Mouse (Mus musculus): ENCODE measurements at regions not wholly inside any gene's neighbourhood (a gene's known extent, or its start where the extent isn't known, plus 50 kb on each side); places are given as distances from the start of the nearest gene placed in this dataset.

DNA sequence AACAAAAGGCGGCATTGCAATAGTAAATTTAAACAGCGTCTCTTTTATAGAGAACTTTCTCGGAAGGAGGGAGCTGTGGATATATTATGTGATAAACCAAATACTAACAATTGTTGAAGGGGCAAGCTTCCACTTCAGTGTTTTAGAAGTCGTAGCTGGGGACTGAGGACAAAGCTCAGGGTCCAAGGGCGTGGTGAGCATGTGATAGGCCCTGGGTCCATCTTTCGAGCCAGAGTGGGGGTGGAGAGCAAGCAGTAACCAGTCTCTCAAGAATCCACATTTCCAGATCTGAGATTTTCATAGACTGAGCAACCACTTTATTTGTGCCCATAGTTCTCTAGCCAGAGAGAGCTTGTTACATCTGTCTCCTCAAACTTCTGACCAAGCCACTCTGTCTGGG is 356.1 kb downstream of the Fgf9 start:
- TF ChIP-seq CTCF (IDR thresholded peaks at IDR 0.05; ENCODE audit: low read depth), result no peak
- Histone ChIP-seq H3K9me3 (replicated peaks; ENCODE audit: low read length) (no peaks in the 10 kb centered on the region), H3K4me2 (ENCODE audit: low read length) (no peak overlapping the region), H3K9ac (ENCODE audit: low read depth, low read length) (no peak overlapping the region), H3K36me3 (ENCODE audit: insufficient read depth, low read length) (no peaks in the 10 kb centered on the region), H3K27me3 (ENCODE audit: insufficient read depth, low read length) (no peaks in the 10 kb centered on the region), H3K27ac (no peak overlapping the region), H3K4me1 (replicated peaks; ENCODE audit: insufficient read depth, low read length) (no peaks in the 10 kb centered on the region), H3K4me3 (replicated peaks; ENCODE audit: low read depth, low read length) (no peak overlapping the region)
- ATAC-seq (replicated peaks; ENCODE audit: low FRiP score, low read depth), result no peak
- WGBS, result 74% methylated on average over 6 of the region's 6 CpGs
- no peak for DNase-seq (ENCODE audit: low spot score)

DNA sequence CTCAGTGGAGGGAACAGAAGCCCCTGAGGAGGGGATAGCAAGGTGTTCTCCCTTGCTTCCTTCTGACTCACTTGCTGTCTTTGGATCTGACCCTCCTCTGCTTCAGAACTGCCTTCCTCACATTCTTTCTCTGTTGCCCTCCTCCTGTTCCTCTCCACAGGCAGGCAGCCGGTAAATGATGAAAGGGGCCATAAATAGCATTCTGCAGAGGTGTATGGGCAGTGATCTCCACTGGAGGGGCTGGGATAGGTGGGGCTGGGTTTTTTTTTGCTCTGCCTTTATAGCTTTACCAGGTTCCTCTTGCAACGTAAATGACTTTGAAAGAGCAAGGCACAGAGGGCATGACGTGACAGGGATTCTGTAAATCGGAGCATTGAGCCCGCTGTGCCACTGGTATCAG is 351.6 kb downstream of the Fgf9 start:
- no peaks in the 10 kb centered on the region for H3K36me3 ChIP-seq (ENCODE audit: insufficient read depth, low read length)
- no peak overlapping the region for H3K27ac ChIP-seq
- no peak for ATAC-seq (replicated peaks; ENCODE audit: low FRiP score, low read depth)
- no peak overlapping the region for H3K9ac ChIP-seq (ENCODE audit: low read depth, low read length)
- no peaks in the 10 kb centered on the region for H3K27me3 ChIP-seq (ENCODE audit: insufficient read depth, low read length)
- WGBS, result 54% methylated on average over 5 of the region's 5 CpGs
- DNase-seq (ENCODE audit: low spot score), result no peak
- TF ChIP-seq CTCF (IDR thresholded peaks at IDR 0.05; ENCODE audit: low read depth), result no peak
- H3K4me2 ChIP-seq (ENCODE audit: low read length), result no peak overlapping the region
- H3K4me1 ChIP-seq (replicated peaks; ENCODE audit: insufficient read depth, low read length), result no peaks in the 10 kb centered on the region
- H3K4me3 ChIP-seq (replicated peaks; ENCODE audit: low read depth, low read length), result no peak overlapping the region
- H3K9me3 ChIP-seq (replicated peaks; ENCODE audit: low read length), result no peaks in the 10 kb centered on the region

DNA sequence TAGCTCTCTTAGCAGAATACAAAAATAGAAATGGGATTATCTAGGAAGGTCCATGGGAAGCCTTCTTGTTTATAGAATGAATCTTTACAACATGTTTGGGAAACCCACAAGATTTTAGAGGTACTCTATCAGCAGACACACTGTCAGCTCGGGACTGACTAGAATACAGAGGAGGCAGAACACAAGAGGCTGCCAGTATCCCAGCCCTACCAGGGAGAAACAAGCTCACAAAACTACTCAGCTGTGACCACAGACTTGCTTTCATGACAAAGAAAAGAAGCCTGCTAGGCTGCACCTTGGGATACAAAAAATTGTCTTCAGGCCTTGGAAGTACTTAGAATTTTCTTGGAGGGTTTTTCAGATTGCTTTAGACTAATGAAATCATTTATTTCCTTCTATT is 347.2 kb downstream of the Fgf9 start:
- no peaks in the 10 kb centered on the region for H3K9me3 ChIP-seq (replicated peaks; ENCODE audit: low read length)
- H3K9ac ChIP-seq (ENCODE audit: low read depth, low read length), result no peak overlapping the region
- ATAC-seq (replicated peaks; ENCODE audit: low FRiP score, low read depth) (no peak), DNase-seq (ENCODE audit: low spot score) (no peak)
- H3K36me3 ChIP-seq (ENCODE audit: insufficient read depth, low read length), result no peaks in the 10 kb centered on the region
- no peaks in the 10 kb centered on the region for H3K4me1 ChIP-seq (replicated peaks; ENCODE audit: insufficient read depth, low read length)
- H3K4me2 ChIP-seq (ENCODE audit: low read length), result no peak overlapping the region
- no peaks in the 10 kb centered on the region for H3K27me3 ChIP-seq (ENCODE audit: insufficient read depth, low read length)
- H3K4me3 ChIP-seq (replicated peaks; ENCODE audit: low read depth, low read length), result no peak overlapping the region
- WGBS, result 47% methylated on average over 1 of the region's 1 CpGs
- H3K27ac ChIP-seq, result no peak overlapping the region
- TF ChIP-seq CTCF (IDR thresholded peaks at IDR 0.05; ENCODE audit: low read depth), result no peak

DNA sequence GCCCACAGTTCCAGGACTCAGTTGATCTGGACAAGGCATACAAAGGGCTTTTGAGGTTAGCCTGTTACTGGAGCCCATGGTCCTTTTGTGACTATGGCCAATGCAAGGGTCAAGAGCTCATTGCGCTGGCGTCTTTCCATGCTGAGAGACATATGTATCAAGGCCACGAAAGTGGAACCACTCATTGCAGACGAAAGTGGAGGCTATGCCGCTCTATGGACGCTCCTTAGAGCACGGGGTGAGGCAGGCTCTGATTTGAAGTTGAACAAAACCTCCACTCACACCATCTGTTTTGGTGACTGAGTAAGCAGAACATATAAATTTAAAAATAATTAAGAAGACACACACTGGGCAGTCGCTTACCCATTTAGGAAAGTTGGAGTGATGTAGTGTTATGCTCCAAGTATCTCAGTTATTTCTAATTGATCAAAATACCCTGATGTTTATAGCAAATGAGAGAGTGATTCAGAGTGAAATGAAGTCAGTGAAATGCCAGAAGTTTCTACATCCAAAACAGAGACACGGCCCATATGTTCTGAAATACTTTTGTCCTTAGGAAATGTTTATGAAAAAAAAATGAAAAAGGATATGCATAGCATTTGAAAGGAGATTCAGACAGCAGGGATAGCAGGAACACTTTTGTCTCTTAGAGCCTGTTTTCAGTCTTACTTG is 321.8 kb downstream of the Fgf9 start:
- H3K4me3 ChIP-seq (replicated peaks; ENCODE audit: low read depth, low read length), result no peak overlapping the region
- WGBS, result 87% methylated on average over 9 of the region's 9 CpGs
- H3K9ac ChIP-seq (ENCODE audit: low read depth, low read length), result no peak overlapping the region
- ATAC-seq (replicated peaks; ENCODE audit: low FRiP score, low read depth) (no peak), DNase-seq (ENCODE audit: low spot score) (peak; percentile 40)
- H3K27ac ChIP-seq, result no peak overlapping the region
- no peak overlapping the region for H3K4me2 ChIP-seq (ENCODE audit: low read length)
- no peaks in the 10 kb centered on the region for H3K27me3 ChIP-seq (ENCODE audit: insufficient read depth, low read length)
- no peaks in the 10 kb centered on the region for H3K9me3 ChIP-seq (replicated peaks; ENCODE audit: low read length)
- H3K36me3 ChIP-seq (ENCODE audit: insufficient read depth, low read length), result no peaks in the 10 kb centered on the region
- no peak for TF ChIP-seq CTCF (IDR thresholded peaks at IDR 0.05; ENCODE audit: low read depth)
- no peaks in the 10 kb centered on the region for H3K4me1 ChIP-seq (replicated peaks; ENCODE audit: insufficient read depth, low read length)

DNA sequence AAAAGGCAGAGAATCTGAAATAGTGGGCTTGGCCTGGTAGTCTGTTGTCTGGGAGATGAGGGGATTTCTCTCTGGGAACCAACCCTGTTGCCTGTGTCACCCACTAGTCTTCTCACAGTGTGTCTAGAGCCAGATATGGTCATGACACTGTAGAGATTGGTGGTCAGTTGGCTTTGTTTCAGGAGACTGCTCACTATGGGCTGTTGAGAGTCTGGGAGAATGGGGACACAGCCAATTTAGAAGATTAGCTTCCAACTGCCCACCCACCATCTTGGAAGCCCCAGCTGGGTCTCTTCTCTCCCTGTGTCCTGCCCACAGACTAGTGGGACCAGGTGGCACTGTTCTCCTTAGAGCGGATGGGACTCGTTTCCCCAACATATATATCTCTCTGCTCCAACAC is 320.4 kb downstream of the Fgf9 start:
- H3K27me3 ChIP-seq (ENCODE audit: insufficient read depth, low read length), result no peaks in the 10 kb centered on the region
- H3K9me3 ChIP-seq (replicated peaks; ENCODE audit: low read length), result no peaks in the 10 kb centered on the region
- no peak overlapping the region for H3K4me2 ChIP-seq (ENCODE audit: low read length)
- H3K27ac ChIP-seq, result no peak overlapping the region
- ATAC-seq (replicated peaks; ENCODE audit: low FRiP score, low read depth) (no peak), DNase-seq (ENCODE audit: low spot score) (no peak)
- no peak overlapping the region for H3K9ac ChIP-seq (ENCODE audit: low read depth, low read length)
- H3K4me1 ChIP-seq (replicated peaks; ENCODE audit: insufficient read depth, low read length), result no peaks in the 10 kb centered on the region
- no peaks in the 10 kb centered on the region for H3K36me3 ChIP-seq (ENCODE audit: insufficient read depth, low read length)
- TF ChIP-seq CTCF (IDR thresholded peaks at IDR 0.05; ENCODE audit: low read depth), result no peak
- no peak overlapping the region for H3K4me3 ChIP-seq (replicated peaks; ENCODE audit: low read depth, low read length)
- 97% methylated on average over 2 of the region's 2 CpGs for WGBS

DNA sequence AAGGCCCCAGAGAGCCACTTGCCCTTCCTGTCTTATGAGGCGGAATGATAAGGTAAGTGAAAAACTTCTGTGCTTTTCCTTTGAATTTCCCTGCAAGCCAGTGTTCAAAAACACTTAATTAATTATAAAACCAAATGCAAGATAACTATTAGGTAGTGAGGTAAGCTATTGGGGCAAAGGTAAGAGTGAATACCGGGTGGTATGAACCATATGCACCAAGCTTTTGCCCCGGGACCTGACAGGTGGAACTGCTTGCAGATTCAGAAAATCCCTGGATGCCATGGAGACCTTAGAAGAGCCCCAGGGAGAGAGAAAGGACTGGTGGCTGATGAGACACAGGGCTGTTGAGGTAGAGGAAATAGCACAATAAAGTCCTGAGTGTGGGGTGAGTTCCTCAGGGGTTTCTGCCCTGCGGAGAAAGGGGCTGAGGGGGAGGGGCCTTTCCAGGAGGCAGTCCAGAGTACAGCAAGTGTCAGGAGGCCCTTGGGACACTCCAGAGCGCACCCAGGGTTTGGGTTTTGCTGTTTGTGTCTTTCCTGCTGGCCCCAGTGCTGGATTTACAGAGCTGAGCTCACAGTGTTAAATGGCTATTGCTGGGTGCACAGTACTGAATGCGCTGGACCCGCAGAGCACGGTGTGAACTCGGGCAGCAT is 317.1 kb downstream of the Fgf9 start:
- WGBS, result 75% methylated on average over 9 of the region's 9 CpGs
- H3K4me1 ChIP-seq (replicated peaks; ENCODE audit: insufficient read depth, low read length), result no peaks in the 10 kb centered on the region
- H3K36me3 ChIP-seq (ENCODE audit: insufficient read depth, low read length), result no peaks in the 10 kb centered on the region
- ATAC-seq (replicated peaks; ENCODE audit: low FRiP score, low read depth), result peak; percentile 84
- H3K4me3 ChIP-seq (replicated peaks; ENCODE audit: low read depth, low read length), result no peak overlapping the region
- DNase-seq (ENCODE audit: low spot score), result no peak
- TF ChIP-seq CTCF (IDR thresholded peaks at IDR 0.05; ENCODE audit: low read depth), result no peak
- no peaks in the 10 kb centered on the region for H3K27me3 ChIP-seq (ENCODE audit: insufficient read depth, low read length)
- H3K9ac ChIP-seq (ENCODE audit: low read depth, low read length), result no peak overlapping the region
- no peaks in the 10 kb centered on the region for H3K9me3 ChIP-seq (replicated peaks; ENCODE audit: low read length)
- peak overlapping the region; percentile 57 for H3K27ac ChIP-seq
- no peak overlapping the region for H3K4me2 ChIP-seq (ENCODE audit: low read length)

DNA sequence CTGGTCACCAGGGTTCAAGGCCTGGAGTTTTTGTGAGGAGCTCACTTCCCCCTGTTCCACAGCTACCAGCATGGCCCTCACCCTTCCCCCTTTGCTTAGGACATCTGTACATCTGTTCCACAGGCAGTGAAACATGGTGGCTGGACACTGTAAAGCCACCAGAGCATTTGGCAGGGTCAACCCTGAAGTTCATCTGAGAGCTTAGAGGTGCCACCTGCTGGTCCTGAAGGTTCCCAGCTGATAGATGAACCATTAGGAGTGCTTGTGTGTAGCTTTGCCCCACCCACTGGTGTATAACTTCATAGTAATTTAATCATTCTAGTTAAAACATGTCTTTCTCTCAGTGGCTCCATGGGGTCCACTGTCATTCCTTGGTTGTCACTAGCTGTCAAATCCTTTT is 304.7 kb downstream of the Fgf9 start:
- Histone ChIP-seq H3K9ac (ENCODE audit: low read depth, low read length) (no peak overlapping the region), H3K27ac (no peak overlapping the region), H3K4me3 (replicated peaks; ENCODE audit: low read depth, low read length) (no peak overlapping the region), H3K4me2 (ENCODE audit: low read length) (no peak overlapping the region), H3K9me3 (replicated peaks; ENCODE audit: low read length) (no peaks in the 10 kb centered on the region), H3K4me1 (replicated peaks; ENCODE audit: insufficient read depth, low read length) (no peaks in the 10 kb centered on the region), H3K27me3 (ENCODE audit: insufficient read depth, low read length) (no peaks in the 10 kb centered on the region), H3K36me3 (ENCODE audit: insufficient read depth, low read length) (no peaks in the 10 kb centered on the region)
- DNase-seq (ENCODE audit: low spot score) (no peak), ATAC-seq (replicated peaks; ENCODE audit: low FRiP score, low read depth) (no peak)
- peak; percentile 41 for TF ChIP-seq CTCF (IDR thresholded peaks at IDR 0.05; ENCODE audit: low read depth)

Data from kidney, postnatal 0 days (tissue).